Mouse (Mus musculus) G1E (cell line): ENCODE results near the gene Fndc4.

Source experiments
- CTCF ChIP-seq: IDR thresholded peaks from 2 replicates; pipeline ENCODE4 v1.5.1; 2012; ENCODE audit warnings: low read depth, low read length, inconsistent platforms, mixed read lengths
- GATA1 ChIP-seq: IDR thresholded peaks from 2 replicates; pipeline ENCODE4 v1.6.1; 2012; ENCODE audit warnings: borderline replicate concordance, low read length, inconsistent platforms, mixed read lengths
- GATA2 ChIP-seq: IDR thresholded peaks from 2 replicates; pipeline ENCODE4 v1.6.1; 2012; ENCODE audit warnings: low read depth, low read length, inconsistent platforms, borderline replicate concordance
- TAL1 ChIP-seq: conservative IDR thresholded peaks from 2 replicates; pipeline ENCODE4 v1.6.1; 2012; ENCODE audit warnings: low read depth, low read length, inconsistent platforms, mixed read lengths

- TF ChIP-seq CTCF (no peak), GATA1 (no peak), TAL1 (no peak), GATA2 (no peak)
Observed at GRCm38 (mm10) chr5:31324085-31324484, 28.2 kb upstream of the Fndc4 start.
